Mouse (Mus musculus): ENCODE results near the gene Slc18a3. TPM values are rescaled to one million over a fixed set of nuclear protein-coding genes. Genes with fewer than 3 reads are reported as not detected.

The Slc18a3 gene
- polyA plus RNA-seq, 1 experiment, result 1.4 TPM

GRCm38 (mm10) chr14:32477581-32477980 is 12.9 kb upstream of the Slc18a3 start:
- Histone ChIP-seq H3K36me3 (ENCODE audit: control insufficient read depth, insufficient read depth, low read length) (no peaks in the 10 kb centered on the region), H3K27ac (ENCODE audit: insufficient read depth, low read depth, low read length) (no peak overlapping the region), H3K4me3 (ENCODE audit: low read depth, low read length) (no peak overlapping the region), H3K4me1 (ENCODE audit: control insufficient read depth, insufficient read depth, insufficient read length, low read length) (no peaks in the 10 kb centered on the region), H3K27me3 (ENCODE audit: control insufficient read depth, insufficient read depth, low read length) (no peaks in the 10 kb centered on the region)
- TF ChIP-seq CTCF (IDR thresholded peaks at IDR 0.05; ENCODE audit: extremely low read depth, insufficient read length, insufficient replicate concordance, low read depth, low read length), result no peak
- TF ChIP-seq POLR2A (IDR thresholded peaks at IDR 0.05; ENCODE audit: low read depth, low read length), result no peak
- 49% methylated on average over 1 of the region's 1 CpGs for WGBS

GRCm38 (mm10) chr14:32476559-32476958 is 11.9 kb upstream of the Slc18a3 start:
- Histone ChIP-seq H3K27ac (ENCODE audit: insufficient read depth, low read depth, low read length) (no peak overlapping the region), H3K4me1 (ENCODE audit: control insufficient read depth, insufficient read depth, insufficient read length, low read length) (no peaks in the 10 kb centered on the region), H3K36me3 (ENCODE audit: control insufficient read depth, insufficient read depth, low read length) (no peaks in the 10 kb centered on the region), H3K4me3 (ENCODE audit: low read depth, low read length) (no peak overlapping the region), H3K27me3 (ENCODE audit: control insufficient read depth, insufficient read depth, low read length) (no peaks in the 10 kb centered on the region)
- WGBS, result 60% methylated on average over 6 of the region's 6 CpGs
- no peak for TF ChIP-seq POLR2A (IDR thresholded peaks at IDR 0.05; ENCODE audit: low read depth, low read length)

GRCm38 (mm10) chr14:32472996-32473395 is 8.3 kb upstream of the Slc18a3 start:
- Histone ChIP-seq H3K36me3 (ENCODE audit: control insufficient read depth, insufficient read depth, low read length) (no peaks in the 10 kb centered on the region), H3K4me3 (ENCODE audit: low read depth, low read length) (no peak overlapping the region), H3K27me3 (ENCODE audit: control insufficient read depth, insufficient read depth, low read length) (no peaks in the 10 kb centered on the region), H3K4me1 (ENCODE audit: control insufficient read depth, insufficient read depth, insufficient read length, low read length) (no peaks in the 10 kb centered on the region), H3K27ac (ENCODE audit: insufficient read depth, low read depth, low read length) (no peak overlapping the region)
- WGBS, result 7% methylated on average over 4 of the region's 4 CpGs
- no peak for TF ChIP-seq POLR2A (IDR thresholded peaks at IDR 0.05; ENCODE audit: low read depth, low read length)
- peak; percentile 67; the same call in 1 of the 2 replicates for TF ChIP-seq CTCF (IDR thresholded peaks at IDR 0.05; ENCODE audit: extremely low read depth, insufficient read length, insufficient replicate concordance, low read depth, low read length)

- 5% methylated on average over 5 of the region's 5 CpGs for WGBS
- Histone ChIP-seq H3K4me1 (ENCODE audit: control insufficient read depth, insufficient read depth, insufficient read length, low read length) (no peaks in the 10 kb centered on the region; the same call in 1 of the 2 replicates), H3K27ac (ENCODE audit: insufficient read depth, low read depth, low read length) (no peak overlapping the region), H3K27me3 (ENCODE audit: control insufficient read depth, insufficient read depth, low read length) (peaks cover 33% of the 10 kb centered on the region), H3K36me3 (ENCODE audit: control insufficient read depth, insufficient read depth, low read length) (no peaks in the 10 kb centered on the region), H3K4me3 (ENCODE audit: low read depth, low read length) (no peak overlapping the region)
- no peak for TF ChIP-seq CTCF (IDR thresholded peaks at IDR 0.05; ENCODE audit: extremely low read depth, insufficient read length, insufficient replicate concordance, low read depth, low read length)
These were observed 3.0 kb upstream of the Slc18a3 start for GRCm38 (mm10) chr14:32467606-32468005.

- Histone ChIP-seq H3K27ac (ENCODE audit: insufficient read depth, low read depth, low read length) (no peak within 1 kb of the TSS), H3K36me3 (ENCODE audit: control insufficient read depth, insufficient read depth, low read length) (no peaks in the 10 kb centered on the region), H3K27me3 (ENCODE audit: control insufficient read depth, insufficient read depth, low read length) (peaks cover 33% of the 10 kb centered on the region), H3K4me1 (ENCODE audit: control insufficient read depth, insufficient read depth, insufficient read length, low read length) (no peaks in the 10 kb centered on the region; the same call in 1 of the 2 replicates), H3K4me3 (ENCODE audit: low read depth, low read length) (no peak within 1 kb of the TSS)
- TF ChIP-seq CTCF (IDR thresholded peaks at IDR 0.05; ENCODE audit: extremely low read depth, insufficient read length, insufficient replicate concordance, low read depth, low read length), result no peak
- no peak for TF ChIP-seq POLR2A (IDR thresholded peaks at IDR 0.05; ENCODE audit: low read depth, low read length)
- 18% methylated on average over 13 of the region's 13 CpGs for WGBS
These were observed 1.2 kb upstream of the Slc18a3 start, which contains the start of gene Chat for GRCm38 (mm10) chr14:32465889-32466288. TSS of gene Chat (minus strand) at chr14:32465989.

- no peak overlapping the region for H3K27ac ChIP-seq (ENCODE audit: insufficient read depth, low read depth, low read length)
- 1% methylated on average over 9 of the region's 11 CpGs for WGBS
- no peaks in the 10 kb centered on the region for H3K36me3 ChIP-seq (ENCODE audit: control insufficient read depth, insufficient read depth, low read length)
- no peaks in the 10 kb centered on the region; the same call in 1 of the 2 replicates for H3K4me1 ChIP-seq (ENCODE audit: control insufficient read depth, insufficient read depth, insufficient read length, low read length)
- H3K27me3 ChIP-seq (ENCODE audit: control insufficient read depth, insufficient read depth, low read length), result peaks cover 33% of the 10 kb centered on the region
- TF ChIP-seq POLR2A (IDR thresholded peaks at IDR 0.05; ENCODE audit: low read depth, low read length) (no peak), CTCF (IDR thresholded peaks at IDR 0.05; ENCODE audit: extremely low read depth, insufficient read length, insufficient replicate concordance, low read depth, low read length) (no peak)
- no peak overlapping the region for H3K4me3 ChIP-seq (ENCODE audit: low read depth, low read length)
These were observed 838 bp upstream of the Slc18a3 start for GRCm38 (mm10) chr14:32465506-32465870.

- Histone ChIP-seq H3K27me3 (ENCODE audit: control insufficient read depth, insufficient read depth, low read length) (peaks cover 35% of the 10 kb centered on the region), H3K36me3 (ENCODE audit: control insufficient read depth, insufficient read depth, low read length) (no peaks in the 10 kb centered on the region), H3K27ac (ENCODE audit: insufficient read depth, low read depth, low read length) (no peak overlapping the region), H3K4me3 (ENCODE audit: low read depth, low read length) (no peak overlapping the region), H3K4me1 (ENCODE audit: control insufficient read depth, insufficient read depth, insufficient read length, low read length) (no peaks in the 10 kb centered on the region; the same call in 1 of the 2 replicates)
- 7% methylated on average over 74 of the region's 74 CpGs for WGBS
- TF ChIP-seq POLR2A (IDR thresholded peaks at IDR 0.05; ENCODE audit: low read depth, low read length), result no peak
These were observed 1.2 kb downstream of the Slc18a3 start for GRCm38 (mm10) chr14:32463211-32464040.
